8 mouse cellular contexts compared by ENCODE assay signal in genomic region chr4:47037321-47037657, GRCm38 (mm10). TPM values are rescaled to one million over a fixed set of nuclear protein-coding genes. Genes with fewer than 3 reads are reported as not detected.
DNase-seq lines count a peak whose midpoint lies in the region; ATAC-seq and TF ChIP-seq lines count a peak whose summit lies in the region.

No protein-coding gene starts in this region.

- peak; percentile 99 for TF ChIP-seq CTCF in midbrain, postnatal 0 days (IDR thresholded peaks at IDR 0.05)

- peak; percentile 62 to 92 for DNase-seq in heart, adult 18-20 months
- DNase-seq in cerebellum, adult 9-10 months: peak; percentile 87
- peak; percentile 58 to 94 for DNase-seq in frontal cortex, adult 2 months (ENCODE audit: extremely low spot score in 1 of 2, low spot score in 1 of 2)
- peak; percentile 63 for DNase-seq in kidney, adult 11 months
- DNase-seq in limb, embryonic 10.5 days (ENCODE audit: low spot score): peak; percentile 89
- peak; percentile 85 for DNase-seq in midbrain, postnatal 0 days (ENCODE audit: low spot score)
- DNase-seq in spleen, postnatal 14 days (ENCODE audit: low spot score in 2 of 2): peak; percentile 36 to 71

- WGBS in heart, embryonic 11.5 days (ENCODE audit: insufficient replicate concordance): 17% methylated on average over 5 of the region's 5 CpGs
- WGBS in limb, embryonic 10.5 days: 21% methylated on average over 5 of the region's 5 CpGs
- WGBS in midbrain, postnatal 0 days: 16% methylated on average over 5 of the region's 5 CpGs

- no peaks in the 10 kb centered on the region for H3K4me1 ChIP-seq in heart, embryonic 11.5 days (ENCODE audit: control insufficient read depth, insufficient read depth, low read length)
- peaks cover 13% of the 10 kb centered on the region for H3K4me1 ChIP-seq in limb, embryonic 10.5 days
- H3K4me1 ChIP-seq in midbrain, postnatal 0 days (ENCODE audit: insufficient read depth, low read length): no peaks in the 10 kb centered on the region

- H3K27ac ChIP-seq in heart, embryonic 11.5 days (ENCODE audit: low read depth, low read length): no peak overlapping the region
- H3K27ac ChIP-seq in limb, embryonic 10.5 days: no peak overlapping the region
- no peak overlapping the region for H3K27ac ChIP-seq in midbrain, postnatal 0 days (ENCODE audit: low read depth, low read length)

- H3K4me2 ChIP-seq in heart, embryonic 11.5 days: no peak overlapping the region
- no peak overlapping the region for H3K4me2 ChIP-seq in midbrain, postnatal 0 days (ENCODE audit: low read depth, low read length, poor library complexity, severe bottlenecking)

- H3K9me3 ChIP-seq in heart, embryonic 11.5 days (replicated peaks; ENCODE audit: control insufficient read depth, low read length): no peaks in the 10 kb centered on the region
- no peaks in the 10 kb centered on the region for H3K9me3 ChIP-seq in limb, embryonic 10.5 days (replicated peaks)
- no peaks in the 10 kb centered on the region for H3K9me3 ChIP-seq in midbrain, postnatal 0 days (ENCODE audit: low read length)

- ATAC-seq in heart, embryonic 11.5 days (replicated peaks; ENCODE audit: insufficient number of reproducible peaks, low FRiP score, low TSS enrichment): no peak
- peak; percentile 47; the same call in 1 of the 2 replicates for ATAC-seq in midbrain, postnatal 0 days (ENCODE audit: low FRiP score)

- H3K27me3 ChIP-seq in heart, embryonic 11.5 days (ENCODE audit: control insufficient read depth, insufficient read depth, low read length): no peaks in the 10 kb centered on the region; the same call in 1 of the 2 replicates
- 0 out of 2 replicates have a peak, but pooled peaks cover 3% of the 10 kb centered on the region for H3K27me3 ChIP-seq in limb, embryonic 10.5 days (ENCODE audit: low read depth, poor library complexity, severe bottlenecking)
- no peaks in the 10 kb centered on the region for H3K27me3 ChIP-seq in midbrain, postnatal 0 days (ENCODE audit: insufficient read depth, low read length)

- no peak overlapping the region for H3K4me3 ChIP-seq in heart, embryonic 11.5 days (ENCODE audit: low read depth, low read length)
- H3K4me3 ChIP-seq in limb, embryonic 10.5 days: no peak overlapping the region
- no peak overlapping the region for H3K4me3 ChIP-seq in midbrain, postnatal 0 days (ENCODE audit: low read depth, low read length)

- no peaks in the 10 kb centered on the region for H3K36me3 ChIP-seq in heart, embryonic 11.5 days (ENCODE audit: control insufficient read depth, insufficient read depth, low read length)
- H3K36me3 ChIP-seq in limb, embryonic 10.5 days: peaks cover 12% of the 10 kb centered on the region; the same call in 1 of the 2 replicates
- H3K36me3 ChIP-seq in midbrain, postnatal 0 days (ENCODE audit: insufficient read depth, low read length): peaks cover 41% of the 10 kb centered on the region

- no peak overlapping the region for H3K9ac ChIP-seq in heart, embryonic 11.5 days (ENCODE audit: low read depth, low read length)
- no peak overlapping the region for H3K9ac ChIP-seq in midbrain, postnatal 0 days (replicated peaks; ENCODE audit: low read length, poor library complexity, severe bottlenecking)

RNA-seq across cellular contexts. Expression of gene Anks6, which starts 19.9 kb away (rescaled TPM):
- 1 to 10 TPM; 2.3 to 3.0 TPM for total RNA-seq in heart, adult 18-20 months (2021)
- 1.4 TPM in 2 replicates for polyA plus RNA-seq in heart, embryonic 11.5 days (2014; fragmentation: Nextera tagmentation; extraction: Ambion mirVana)
- polyA plus RNA-seq in frontal cortex, adult 2 months (2012; rRNA removed): 14.7 and 15.5 TPM in 2 replicates
- polyA plus RNA-seq in limb, embryonic 10.5 days (2016; fragmentation: Nextera tagmentation; extraction: Ambion mirVana): 3.2 and 4.4 TPM in 2 replicates
- 10.1 and 17.9 TPM in 2 replicates for total RNA-seq in midbrain, postnatal 0 days (2014; rRNA removed)
- 3.0 and 3.3 TPM in 2 replicates for polyA plus RNA-seq in midbrain, postnatal 0 days (2015; fragmentation: Nextera tagmentation; extraction: Ambion mirVana)

RNA-seq across cellular contexts. Expression of gene Gabbr2, which starts 45.6 kb away (rescaled TPM):
- not detected for total RNA-seq in heart, adult 18-20 months (2021)
- polyA plus RNA-seq in heart, embryonic 11.5 days (2014; fragmentation: Nextera tagmentation; extraction: Ambion mirVana): 0.04 and 0.13 TPM in 2 replicates
- polyA plus RNA-seq in frontal cortex, adult 2 months (2012; rRNA removed): 95.3 and 104 TPM in 2 replicates
- 0.04 and 0.10 TPM in 2 replicates for polyA plus RNA-seq in limb, embryonic 10.5 days (2016; fragmentation: Nextera tagmentation; extraction: Ambion mirVana)
- total RNA-seq in midbrain, postnatal 0 days (2014; rRNA removed): 118 and 123 TPM in 2 replicates
- 17.8 and 20.5 TPM in 2 replicates for polyA plus RNA-seq in midbrain, postnatal 0 days (2015; fragmentation: Nextera tagmentation; extraction: Ambion mirVana)

RNA-seq across cellular contexts. Expression of gene Galnt12, which starts 54.4 kb away (rescaled TPM):
- total RNA-seq in heart, adult 18-20 months (2021): under 1 TPM; 0.30 to 0.57 TPM
- polyA plus RNA-seq in heart, embryonic 11.5 days (2014; fragmentation: Nextera tagmentation; extraction: Ambion mirVana): 0.89 and 1.5 TPM in 2 replicates
- polyA plus RNA-seq in frontal cortex, adult 2 months (2012; rRNA removed): 1.9 and 2.1 TPM in 2 replicates
- 2.2 and 2.9 TPM in 2 replicates for polyA plus RNA-seq in limb, embryonic 10.5 days (2016; fragmentation: Nextera tagmentation; extraction: Ambion mirVana)
- total RNA-seq in midbrain, postnatal 0 days (2014; rRNA removed): 0.82 and 2.0 TPM in 2 replicates
- 1.1 and 1.6 TPM in 2 replicates for polyA plus RNA-seq in midbrain, postnatal 0 days (2015; fragmentation: Nextera tagmentation; extraction: Ambion mirVana)

Comparison
In these comparisons a context has a peak if more than half of its experiments do, and no peak if none do; other contexts are left out.
1. RNA of gene Gabbr2, which starts 45.6 kb away (polyA plus RNA-seq): 95.3 to 104 TPM in frontal cortex, adult 2 months and 17.8 to 20.5 TPM in midbrain, postnatal 0 days; 0.04 to 0.13 TPM in heart, embryonic 11.5 days and 0.04 to 0.10 TPM in limb, embryonic 10.5 days; every median in the first group is over 10 times any median in the second.
2. Peak in every context shown above with its lines, with median percentiles within 50 percentile points of each other: DNase-seq.